Mouse (Mus musculus) kidney, embryonic 14.5 days (tissue): Measurements from ENCODE around the gene Iba57. TPM values are rescaled to one million over a fixed set of nuclear protein-coding genes. Genes with fewer than 3 reads are reported as not detected.

Experiments used
- ATAC-seq: fragments of 200-750 bp; cut with Nextera tagmentation; 2 replicates; pipeline ENCODE4 v1.8.0; 2017; ENCODE audit warnings: moderate number of reproducible peaks, mild to moderate bottlenecking, moderate TSS enrichment, moderate library complexity; ENCODE audit not compliant: low FRiP score, low TSS enrichment
- H3K27ac ChIP-seq: fragments of 300-500 bp; sonication (generic); 2 replicates; pipeline ENCODE4 v1.5.1; 2014; ENCODE audit warnings: low read depth, mild to moderate bottlenecking, low read length, moderate library complexity, mixed read lengths
- H3K27me3 ChIP-seq: fragments of 300-500 bp; sonication (generic); 2 replicates; pipeline ENCODE4 v1.6.1; 2014; ENCODE audit warnings: mild to moderate bottlenecking, low read length; ENCODE audit not compliant: control insufficient read depth, insufficient read depth
- H3K36me3 ChIP-seq: fragments of 300-500 bp; sonication (generic); 2 replicates; pipeline ENCODE4 v1.6.1; 2014; ENCODE audit warnings: low read length, mixed read lengths; ENCODE audit not compliant: control insufficient read depth, insufficient read depth
- H3K4me1 ChIP-seq: fragments of 300-500 bp; sonication (generic); 2 replicates; pipeline ENCODE4 v1.6.1; 2014; ENCODE audit warnings: low read length, mixed read lengths; ENCODE audit not compliant: control insufficient read depth, insufficient read depth
- H3K4me2 ChIP-seq: fragments of 300-500 bp; sonication (generic); replicated peaks from 2 replicates; pipeline ENCODE4 v1.6.1; 2014; ENCODE audit warnings: low read depth, mild to moderate bottlenecking, low read length
- H3K4me3 ChIP-seq: fragments of 300-500 bp; sonication (generic); 2 replicates; pipeline ENCODE4 v1.5.1; 2014; ENCODE audit warnings: mild to moderate bottlenecking, low read length
- H3K9ac ChIP-seq: fragments of 300-500 bp; sonication (generic); 2 replicates; pipeline ENCODE4 v1.6.1; 2014; ENCODE audit warnings: low read depth, mild to moderate bottlenecking, low read length, moderate library complexity
- H3K9me3 ChIP-seq: fragments of 300-500 bp; sonication (generic); 2 replicates; pipeline ENCODE4 v1.6.1; 2016; ENCODE audit warnings: low read length; ENCODE audit not compliant: control insufficient read depth
- WGBS: fragments of 180-500 bp; shearing (Covaris S2); extraction: QIAGEN DNeasy Blood & Tissue Kit; methylation state at CpG from one replicate; pipeline ENCODE4 v1.1.7; 2014; 5-methylcytosine and 5-hydroxymethylcytosine counted together
- polyA plus RNA-seq: library from polyadenylated mRNA; unstranded; fragments of >200 nt; fragmentation: Nextera tagmentation; extraction: Ambion mirVana; gene quantifications from 2 replicates; pipeline ENCODE4 v1.2.1, GENCODE M21; 2014

Iba57 gene
- polyA plus RNA-seq, 1 experiment from 2014 or later: 2.3 TPM

GRCm38 (mm10) chr11:59131348-59131919 is 32.1 kb downstream of the Iba57 start:
- WGBS: 64% methylated on average over 18 of the region's 18 CpGs
- no peaks in the 10 kb centered on the region for H3K9me3 ChIP-seq
- no peak overlapping the region for H3K4me2 ChIP-seq
- H3K36me3 ChIP-seq: no peaks in the 10 kb centered on the region
- no peak overlapping the region for H3K9ac ChIP-seq
- H3K4me3 ChIP-seq: no peak overlapping the region
- peaks cover 9% of the 10 kb centered on the region for H3K4me1 ChIP-seq
- no peak for ATAC-seq
- peaks cover 42% of the 10 kb centered on the region for H3K27me3 ChIP-seq
- no peak overlapping the region for H3K27ac ChIP-seq

DNA sequence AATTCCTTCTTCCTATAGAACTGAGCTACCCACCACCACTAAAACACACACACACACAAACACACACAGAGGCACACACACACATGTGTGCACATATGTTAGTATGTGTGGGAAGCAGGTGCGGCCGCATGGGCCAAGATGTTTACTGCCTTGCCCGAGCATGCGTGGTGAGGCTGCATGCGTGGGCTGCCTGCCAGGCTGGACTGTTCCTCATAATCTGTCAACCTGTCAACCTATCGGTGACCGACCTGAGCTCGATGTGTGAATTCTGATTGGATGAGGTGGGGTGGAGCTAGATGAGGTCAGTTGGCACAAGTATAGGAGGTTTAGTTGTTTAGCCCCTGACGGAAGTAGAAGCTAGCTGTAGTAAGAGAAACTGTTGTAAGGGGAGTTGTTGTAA is 32.8 kb downstream of the Iba57 start:
- no peak for ATAC-seq
- Histone ChIP-seq H3K36me3 (no peaks in the 10 kb centered on the region), H3K4me2 (no peak overlapping the region), H3K4me1 (peaks cover 6% of the 10 kb centered on the region), H3K4me3 (no peak overlapping the region), H3K27ac (no peak overlapping the region), H3K9ac (no peak overlapping the region), H3K9me3 (no peaks in the 10 kb centered on the region), H3K27me3 (peaks cover 35% of the 10 kb centered on the region)
- 84% methylated on average over 9 of the region's 9 CpGs for WGBS

DNA sequence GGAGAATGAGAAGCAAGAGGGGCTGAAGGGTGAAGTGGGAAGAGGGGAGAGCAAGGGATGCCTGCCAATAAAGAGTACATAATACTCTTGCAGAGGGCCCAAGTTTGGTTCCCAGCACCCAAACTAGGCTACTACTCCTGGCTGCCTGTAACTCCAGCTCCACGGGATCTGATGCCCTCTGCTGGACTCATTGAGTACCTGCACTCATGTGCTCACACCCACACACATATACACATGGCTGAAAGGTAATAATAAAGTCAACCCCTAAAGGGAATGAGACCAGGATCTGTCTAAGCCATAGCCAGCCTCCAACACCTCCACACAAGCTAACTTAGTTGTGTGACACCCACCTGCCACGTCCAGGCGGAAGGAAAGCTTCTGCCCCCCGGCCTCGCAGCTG is 57.6 kb downstream of the Iba57 start:
- no peak for ATAC-seq
- whole genome bisulfite sequencing: 90% methylated on average over 4 of the region's 5 CpGs
- no peaks in the 10 kb centered on the region for H3K4me1 ChIP-seq

More for the DNA sequence above, 57.6 kb downstream of the Iba57 start:
- H3K36me3 ChIP-seq: no peaks in the 10 kb centered on the region
- H3K27me3 ChIP-seq: no peaks in the 10 kb centered on the region
- no peaks in the 10 kb centered on the region for H3K9me3 ChIP-seq
- no peak overlapping the region for H3K27ac ChIP-seq
- H3K9ac ChIP-seq: no peak overlapping the region
- no peak overlapping the region for H3K4me2 ChIP-seq
- H3K4me3 ChIP-seq: no peak overlapping the region

Other genes starting within 250 kb of the Iba57 start
- 0.09 TPM in 1 of 2 replicates, not detected in the other for gene Btnl10, start 245.8 kb downstream of the Iba57 start, polyA plus RNA-seq
- 229 and 304 TPM in 2 replicates for gene Rnf187, start 224.8 kb downstream of the Iba57 start, polyA plus RNA-seq
- 29.9 and 146 TPM in 2 replicates for gene Hist3h2ba, start 214.8 kb downstream of the Iba57 start, polyA plus RNA-seq
- gene Hist3h2a, start 209.1 kb downstream of the Iba57 start, polyA plus RNA-seq: 31.8 and 32.7 TPM in 2 replicates
- gene Trim17, start 209.1 kb downstream of the Iba57 start, polyA plus RNA-seq: 0.63 and 0.65 TPM in 2 replicates
- gene Trim11, start 185.6 kb downstream of the Iba57 start, polyA plus RNA-seq: 16.7 and 19.8 TPM in 2 replicates
- gene Obscn, start 27.3 kb downstream of the Iba57 start, polyA plus RNA-seq: 0.33 and 0.51 TPM in 2 replicates
- 0.11 and 0.28 TPM in 2 replicates for gene Gjc2, start 19.5 kb upstream of the Iba57 start, polyA plus RNA-seq
- gene Guk1, start 28.5 kb upstream of the Iba57 start, polyA plus RNA-seq: 132 and 149 TPM in 2 replicates
- gene Mrpl55, start 38.7 kb upstream of the Iba57 start, polyA plus RNA-seq: 113 and 128 TPM in 2 replicates
- gene 2310033P09Rik, start 44.6 kb upstream of the Iba57 start, polyA plus RNA-seq: 36.9 and 41.8 TPM in 2 replicates
- gene Arf1, start 64.5 kb upstream of the Iba57 start, polyA plus RNA-seq: 544 and 644 TPM in 2 replicates
- not detected in 2 replicates for gene Wnt3a, start 127.0 kb upstream of the Iba57 start, polyA plus RNA-seq
- gene Wnt9a, start 143.2 kb upstream of the Iba57 start, polyA plus RNA-seq: 0.64 and 0.85 TPM in 2 replicates
- not detected in 2 replicates for gene Prss38, start 211.9 kb upstream of the Iba57 start, polyA plus RNA-seq